Mouse (Mus musculus) ES-Bruce4 (cell line): ENCODE data around the gene Llgl2.

Experiments
- CTCF ChIP-seq: IDR thresholded peaks from one replicate; pipeline ENCODE4 v1.8.1; 2011; ENCODE audit warnings: low read depth, low read length
- EP300 ChIP-seq: IDR thresholded peaks from 2 replicates; pipeline ENCODE4 v1.6.1; 2011; ENCODE audit warnings: low read depth, low read length; ENCODE audit not compliant: insufficient read depth
- POLR2A ChIP-seq: IDR thresholded peaks from one replicate; pipeline ENCODE4 v1.8.1; 2011; ENCODE audit warnings: low read length; ENCODE audit not compliant: insufficient read depth

DNA sequence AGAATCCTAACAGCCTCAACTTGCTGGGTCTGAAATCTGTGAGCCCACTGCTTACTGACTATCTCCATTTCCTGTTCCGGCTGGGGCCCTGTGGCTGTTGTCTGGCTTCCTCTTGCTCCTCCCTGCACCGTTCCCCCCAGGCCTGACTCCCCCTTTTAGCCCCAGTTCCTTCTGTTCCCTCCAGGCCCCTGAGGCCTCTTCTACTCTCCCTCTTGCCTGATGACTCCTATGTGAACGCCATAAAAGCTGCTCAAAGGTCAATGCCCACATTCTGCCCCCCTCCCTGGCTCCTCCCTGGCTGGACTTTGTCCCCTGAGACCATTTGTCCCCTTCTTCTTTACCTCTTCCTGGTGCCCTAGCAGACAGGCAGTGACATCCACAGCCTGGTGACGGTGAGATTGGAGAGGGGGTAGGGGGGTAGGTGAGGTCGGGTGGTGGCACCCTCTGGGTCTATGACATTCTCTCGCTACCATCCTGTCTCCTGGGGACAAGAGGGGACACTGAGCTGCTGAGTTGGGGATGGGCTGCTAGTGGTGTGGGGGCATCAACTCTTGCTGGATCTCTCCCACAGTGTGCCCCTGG is 53.4 kb downstream of the Llgl2 start:
- no peak for TF ChIP-seq CTCF
- no peak for TF ChIP-seq POLR2A
- no peak for TF ChIP-seq EP300
